Mouse (Mus musculus) liver, embryonic 14.5 days (tissue): ENCODE measurements around the gene Crabp2. TPM values are rescaled to one million over a fixed set of nuclear protein-coding genes. Genes with fewer than 3 reads are reported as not detected.

Source experiments
- ATAC-seq: fragments of 200-750 bp; cut with Nextera tagmentation; 2 replicates; pipeline ENCODE4 v1.8.0; 2017; ENCODE audit warnings: moderate number of reproducible peaks, mild to moderate bottlenecking, moderate library complexity; ENCODE audit not compliant: insufficient read depth
- DNase-seq, 3 experiments: peaks; one replicate each; pipeline ENCODE4 v3.0.0-alpha.2; 2012 to 2013; ENCODE audit warnings: low read depth in 3 of 3, low spot score in 3 of 3
- H3K27ac ChIP-seq: fragments of 300-500 bp; sonication (generic); 2 replicates; pipeline ENCODE4 v1.5.1; 2014; ENCODE audit warnings: moderate library complexity, mild to moderate bottlenecking, control low read depth, inconsistent platforms
- H3K27me3 ChIP-seq: fragments of 300-500 bp; sonication (generic); 2 replicates; pipeline ENCODE4 v1.6.1; 2014; ENCODE audit warnings: mild to moderate bottlenecking, low read length, moderate library complexity; ENCODE audit not compliant: control insufficient read depth, insufficient read depth
- H3K36me3 ChIP-seq: fragments of 300-500 bp; sonication (generic); replicated peaks from 2 replicates; pipeline ENCODE4 v1.6.1; 2014; ENCODE audit warnings: low read depth; ENCODE audit not compliant: control insufficient read depth, insufficient read depth
- H3K4me1 ChIP-seq, 2 experiments: fragments of 200-500 bp in 1 of 2; fragments of 300-500 bp in 1 of 2; sonication (generic) in 1 of 2; replicated peaks; 2 replicates each; pipeline ENCODE4 v1.6.1; 2012 to 2014; ENCODE audit warnings: antibody characterized with exemption in 1 of 2, inconsistent platforms in 1 of 2, low read length in 1 of 2; ENCODE audit not compliant: control insufficient read depth in 2 of 2, insufficient read depth in 2 of 2
- H3K4me2 ChIP-seq: fragments of 300-500 bp; sonication (generic); 2 replicates; pipeline ENCODE4 v1.6.1; 2014; ENCODE audit warnings: low read depth, mild to moderate bottlenecking, control low read depth, moderate library complexity
- H3K4me3 ChIP-seq, 2 experiments: fragments of 200-500 bp in 1 of 2; fragments of 300-500 bp in 1 of 2; sonication (generic) in 1 of 2; 2 replicates each; pipeline ENCODE4 v1.5.1; 2012 to 2014; ENCODE audit warnings: low read depth in 2 of 2, low read length in 2 of 2, mild to moderate bottlenecking in 2 of 2, control low read depth in 1 of 2, inconsistent platforms in 1 of 2, moderate library complexity in 1 of 2; ENCODE audit not compliant: insufficient read depth in 1 of 2
- H3K9ac ChIP-seq: fragments of 300-500 bp; sonication (generic); replicated peaks from 2 replicates; pipeline ENCODE4 v1.6.1; 2014; ENCODE audit warnings: mild to moderate bottlenecking, control low read depth, moderate library complexity
- H3K9me3 ChIP-seq: fragments of 300-500 bp; sonication (generic); 2 replicates; pipeline ENCODE4 v1.6.1; 2016; ENCODE audit warnings: low read length, mixed read lengths; ENCODE audit not compliant: control insufficient read depth
- CTCF ChIP-seq: IDR thresholded peaks from 2 replicates; pipeline ENCODE4 v1.5.1; 2016; ENCODE audit warnings: antibody characterized with exemption, low read depth, control low read depth
- EP300 ChIP-seq: IDR thresholded peaks from 2 replicates; pipeline ENCODE4 v1.6.1; 2016; ENCODE audit warnings: antibody characterized with exemption, low read depth
- WGBS: fragments of 180-500 bp; shearing (Covaris S2); extraction: QIAGEN DNeasy Blood & Tissue Kit; methylation state at CpG from one replicate; pipeline ENCODE4 v1.1.7; 2014; ENCODE audit not compliant: insufficient replicate concordance; 5-methylcytosine and 5-hydroxymethylcytosine counted together
- polyA plus RNA-seq, 2 experiments: library from polyadenylated mRNA; depleted of rRNA in 1 of 2; stranded (reverse) in 1 of 2; unstranded in 1 of 2; fragments of >200 nt; fragmentation: Nextera tagmentation in 1 of 2; extraction: Ambion mirVana in 1 of 2; gene quantifications; 2 replicates each; pipeline versions ENCODE4 v1.2.1 to v1.2.3; 2012 to 2014

The Crabp2 gene
- polyA plus RNA-seq, 2 experiments, result 0.10 to 0.17 TPM

DNA sequence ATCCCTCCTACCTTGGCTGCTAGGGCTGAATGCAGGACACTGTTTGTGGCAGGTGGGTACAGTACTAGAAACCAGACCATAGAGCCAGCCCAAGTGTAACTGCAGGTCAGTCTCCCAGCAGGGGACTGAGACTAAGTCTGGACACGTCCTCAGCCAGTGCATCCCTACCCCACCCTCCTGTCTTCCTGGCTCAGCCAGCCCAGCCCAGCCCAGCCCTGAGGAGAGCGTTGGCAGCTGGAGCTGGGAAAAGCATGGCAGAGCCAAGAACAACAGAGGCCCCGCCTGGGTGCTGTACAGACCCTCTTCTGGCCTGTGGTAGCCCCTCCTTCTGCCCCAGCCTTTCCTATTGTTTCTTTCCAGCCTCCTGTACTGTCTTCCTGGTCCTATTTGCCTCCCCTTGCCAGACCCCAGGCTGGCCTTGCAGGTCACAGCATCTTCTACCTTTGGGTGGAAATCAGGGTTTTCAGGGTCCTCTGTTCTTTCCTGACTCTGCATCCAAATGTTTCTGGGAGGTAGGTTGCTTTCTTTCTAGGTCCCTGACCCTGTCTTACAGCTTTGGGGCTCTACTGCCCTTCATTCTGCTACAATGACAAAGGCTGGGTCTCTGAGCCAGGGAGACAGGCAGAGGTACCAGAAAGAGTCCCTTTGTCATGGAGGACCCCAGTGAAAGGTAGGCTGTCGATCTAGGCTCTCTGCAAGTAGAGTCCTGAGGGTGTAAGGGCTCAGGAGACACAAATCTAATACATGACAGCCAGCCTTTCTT, 3.4 kb upstream of the Crabp2 start:
- Histone ChIP-seq H3K27me3 (peaks cover 46% of the 10 kb centered on the region), H3K4me3 (no peak overlapping the region), H3K4me2 (no peak overlapping the region), H3K36me3 (peaks cover 23% of the 10 kb centered on the region), H3K27ac (no peak overlapping the region), H3K9me3 (no peaks in the 10 kb centered on the region), H3K4me1 (no peaks in the 10 kb centered on the region), H3K9ac (no peak overlapping the region)
- DNase-seq (no peak), ATAC-seq (peak; percentile 15; the same call in 1 of the 2 replicates)
- WGBS, result 30% methylated on average over 4 of the region's 4 CpGs
- TF ChIP-seq EP300, result no peak
- TF ChIP-seq CTCF, result no peak

DNA sequence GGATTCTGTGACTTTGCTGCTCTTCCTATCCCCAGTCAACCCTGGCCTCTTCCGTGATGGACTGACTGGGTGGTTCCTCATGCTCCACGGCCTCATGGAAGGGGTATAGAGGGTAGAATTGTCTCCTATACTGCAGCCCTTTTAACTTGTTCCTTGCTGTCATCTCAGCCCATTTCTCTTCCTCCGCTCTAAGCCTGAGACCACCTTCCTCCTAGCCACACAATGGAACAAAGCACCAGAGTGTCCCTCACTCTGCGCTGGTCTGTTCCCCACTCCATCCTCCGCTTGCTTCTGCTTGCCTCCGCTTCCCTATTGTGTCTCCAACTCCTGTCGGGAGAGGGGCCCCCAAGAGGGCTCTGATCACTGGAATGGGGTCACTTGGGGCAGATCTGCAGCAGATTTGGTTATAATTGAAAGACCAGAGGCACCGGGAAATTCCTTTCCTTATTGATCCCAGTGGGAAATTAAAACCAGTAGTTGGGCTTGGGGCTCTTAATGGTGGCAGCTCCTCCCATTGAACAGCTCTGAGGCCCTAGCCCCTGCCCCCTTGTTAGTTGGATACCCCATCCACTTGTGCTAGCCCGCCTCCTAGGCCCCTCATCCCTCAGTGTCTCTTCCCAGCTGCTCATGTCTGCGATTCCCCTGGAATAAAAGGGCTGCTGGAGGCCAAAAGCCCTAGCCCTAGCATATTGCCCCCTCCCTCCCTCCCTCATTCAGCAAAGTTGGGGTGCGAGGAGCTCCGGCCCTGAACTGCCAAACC, 2.5 kb upstream of the Crabp2 start:
- no peak for ATAC-seq
- no peak for DNase-seq
- H3K4me1 ChIP-seq, result no peaks in the 10 kb centered on the region
- H3K4me2 ChIP-seq, result no peak overlapping the region
- H3K9ac ChIP-seq, result no peak overlapping the region
- peaks cover 56% of the 10 kb centered on the region for H3K27me3 ChIP-seq
- WGBS, result 24% methylated on average over 12 of the region's 12 CpGs
- H3K9me3 ChIP-seq, result no peaks in the 10 kb centered on the region
- no peak for TF ChIP-seq CTCF
- TF ChIP-seq EP300, result no peak
- no peak overlapping the region for H3K4me3 ChIP-seq
- peaks cover 15% of the 10 kb centered on the region for H3K36me3 ChIP-seq
- H3K27ac ChIP-seq, result no peak overlapping the region

DNA sequence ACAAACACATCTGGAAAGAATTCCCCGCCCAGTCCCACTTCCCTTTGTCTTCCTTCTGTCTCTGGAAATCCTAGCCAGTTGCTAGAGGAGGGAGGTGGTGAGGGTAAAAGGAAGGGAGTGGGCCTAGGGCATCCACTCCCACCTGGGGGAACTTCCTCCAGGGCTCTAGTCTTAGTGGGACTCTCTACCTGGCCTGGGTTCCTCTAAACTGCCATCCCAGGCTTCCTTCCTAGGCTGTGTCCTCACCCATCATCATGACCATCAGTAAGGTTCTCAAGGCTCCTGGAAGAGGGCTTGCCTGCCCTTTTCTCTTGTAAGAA, 2.0 kb upstream of the Crabp2 start:
- TF ChIP-seq CTCF (no peak), EP300 (no peak)
- Histone ChIP-seq H3K4me1 (no peaks in the 10 kb centered on the region), H3K27ac (no peak overlapping the region), H3K36me3 (peaks cover 11% of the 10 kb centered on the region), H3K9me3 (no peaks in the 10 kb centered on the region), H3K4me2 (no peak overlapping the region), H3K4me3 (no peak overlapping the region), H3K9ac (no peak overlapping the region), H3K27me3 (peaks cover 61% of the 10 kb centered on the region)
- DNase-seq, result no peak
- WGBS, result 12% methylated on average over 1 of the region's 1 CpGs
- no peak for ATAC-seq

DNA sequence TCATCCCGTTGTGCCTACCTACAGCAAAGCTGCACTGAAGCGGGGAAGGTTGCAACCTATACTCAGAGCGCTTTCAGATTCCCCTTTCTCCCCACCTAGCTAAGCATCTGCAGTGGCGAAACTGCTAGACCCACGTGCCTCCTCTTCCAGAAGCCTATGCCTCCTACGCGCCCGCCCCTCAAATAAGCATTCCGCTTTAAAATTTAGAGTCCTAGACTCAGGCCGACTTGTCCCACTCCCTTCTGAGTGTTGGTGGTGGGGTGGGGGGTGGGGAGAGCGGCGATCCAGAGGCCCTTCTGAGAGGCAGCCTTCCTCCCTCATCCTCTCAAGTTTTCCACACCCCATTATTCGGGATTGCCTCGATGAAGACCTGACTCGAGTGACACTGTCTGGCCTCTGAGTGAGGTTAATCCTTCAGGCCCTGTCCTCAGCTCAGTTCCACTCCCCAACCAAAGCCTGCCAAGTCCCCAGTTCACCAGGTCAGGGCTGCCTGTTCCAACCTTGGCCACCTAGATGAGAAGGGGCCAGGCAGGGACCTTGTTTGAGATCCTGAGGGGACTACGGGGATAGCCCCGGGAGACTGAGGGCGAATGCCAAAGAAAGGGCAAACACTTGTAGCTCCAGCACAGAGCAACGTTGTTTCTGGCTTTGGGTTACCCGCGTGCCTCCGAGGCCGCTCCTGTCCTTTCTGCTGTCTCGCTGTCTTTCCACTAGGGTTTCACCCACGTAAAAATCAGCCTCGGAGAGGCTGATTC, 1.2 kb upstream of the Crabp2 start:
- Histone ChIP-seq H3K4me2 (peak overlapping the region; percentile 34; the same call in 1 of the 2 replicates), H3K4me3 (no peak overlapping the region), H3K9me3 (no peaks in the 10 kb centered on the region), H3K36me3 (peaks cover 4% of the 10 kb centered on the region), H3K27ac (no peak overlapping the region), H3K4me1 (no peaks in the 10 kb centered on the region), H3K27me3 (peaks cover 68% of the 10 kb centered on the region), H3K9ac (no peak overlapping the region)
- no peak for DNase-seq
- no peak for TF ChIP-seq EP300
- no peak for TF ChIP-seq CTCF
- WGBS, result 3% methylated on average over 26 of the region's 26 CpGs
- no peak for ATAC-seq

DNA sequence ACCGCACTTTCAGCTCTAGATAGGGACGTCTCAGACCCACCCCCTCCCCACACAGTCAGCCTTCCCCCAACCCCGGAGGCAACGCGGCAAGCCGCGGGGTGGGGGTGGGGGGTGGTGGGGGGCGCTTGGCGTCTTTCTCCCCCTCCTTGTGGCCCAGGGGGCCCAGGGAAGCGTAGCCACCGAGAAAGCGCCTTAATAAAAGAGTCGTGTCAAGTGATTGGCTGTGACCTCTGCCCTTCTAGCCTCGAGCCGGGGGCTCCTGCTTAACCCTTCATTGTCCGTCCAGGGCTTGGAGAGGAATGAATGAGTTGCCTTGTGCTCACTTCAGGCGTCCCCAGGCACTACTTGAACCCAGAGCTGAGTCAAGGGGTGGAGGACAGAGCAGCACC, 661 bp upstream of the Crabp2 start:
- H3K9ac ChIP-seq, result no peak overlapping the region
- H3K27me3 ChIP-seq, result peaks cover 74% of the 10 kb centered on the region
- H3K4me1 ChIP-seq, result no peaks in the 10 kb centered on the region
- DNase-seq (no peak), ATAC-seq (no peak)
- WGBS, result under 1% methylated on average over 16 of the region's 17 CpGs
- H3K9me3 ChIP-seq, result no peaks in the 10 kb centered on the region
- peak overlapping the region; percentile 34; the same call in 1 of the 2 replicates for H3K4me2 ChIP-seq
- TF ChIP-seq CTCF, result no peak
- TF ChIP-seq EP300, result no peak
- no peak overlapping the region for H3K27ac ChIP-seq
- no peak overlapping the region for H3K4me3 ChIP-seq
- H3K36me3 ChIP-seq, result no peaks in the 10 kb centered on the region
